Mouse (Mus musculus) lung, embryonic 15.5 days (tissue): ENCODE measurements around the gene Snw1. TPM values are rescaled to one million over a fixed set of nuclear protein-coding genes. Genes with fewer than 3 reads are reported as not detected.
A peak's percentile ranks its signal among the peaks of the same experiment; 100 is the strongest.

ENCODE experiments used
- microRNA-seq: library from miRNA; unstranded; fragments of <30 nt; microRNA quantifications from one replicate; pipeline ENCODE4, GENCODE M21; 2016
- polyA plus RNA-seq: library from polyadenylated mRNA; unstranded; fragments of >200 nt; fragmentation: Nextera tagmentation; extraction: Ambion mirVana; gene quantifications from 2 replicates; pipeline ENCODE4 v1.2.1, GENCODE M21; 2015

Gene Snw1
- polyA plus RNA-seq, 1 experiment from 2014 or later, result 118 TPM

Small RNA genes lying within 50 kb of the gene (microRNA-seq; reads per million reads assigned to microRNA genes)
- 31.1 reads per million, percentile 40 among the genes with 10 or more reads in this experiment for gene Mir3068

Other genes starting within 250 kb of the Snw1 start
- gene Noxred1, start 233.5 kb downstream of the Snw1 start, polyA plus RNA-seq, result 0.26 and 0.39 TPM in 2 replicates
- gene Vipas39, start 206.0 kb downstream of the Snw1 start, polyA plus RNA-seq, result 40.7 and 41.1 TPM in 2 replicates
- 219 and 232 TPM in 2 replicates for gene Ahsa1, start 205.8 kb downstream of the Snw1 start, polyA plus RNA-seq
- 0.84 and 1.0 TPM in 2 replicates for gene Ism2, start 172.6 kb downstream of the Snw1 start, polyA plus RNA-seq
- 95.8 and 105 TPM in 2 replicates for gene Sptlc2, start 83.9 kb downstream of the Snw1 start, polyA plus RNA-seq
- gene Slirp, start 28.4 kb downstream of the Snw1 start, polyA plus RNA-seq, result 285 and 321 TPM in 2 replicates
- gene Alkbh1, start 28.3 kb downstream of the Snw1 start, polyA plus RNA-seq, result 47.5 and 48.0 TPM in 2 replicates
- gene Gm5788, start 22.4 kb upstream of the Snw1 start, polyA plus RNA-seq, result not detected in 2 replicates
- not detected in 2 replicates for gene Gm8300, start 42.0 kb upstream of the Snw1 start, polyA plus RNA-seq
- not detected in 2 replicates for gene Oog1, start 130.4 kb upstream of the Snw1 start, polyA plus RNA-seq
- not detected in 2 replicates for gene Gm4027, start 146.6 kb upstream of the Snw1 start, polyA plus RNA-seq
- gene Gm16381, start 172.3 kb upstream of the Snw1 start, polyA plus RNA-seq, result not detected in 2 replicates